Mouse (Mus musculus) neural tube, embryonic 14.5 days (tissue): Measurements from ENCODE around the gene Usp21. TPM values are rescaled to one million over a fixed set of nuclear protein-coding genes. Genes with fewer than 3 reads are reported as not detected.

Experiments used
- ATAC-seq: fragments of 200-750 bp; cut with Nextera tagmentation; 2 replicates; pipeline ENCODE4 v1.8.0; 2017; ENCODE audit warnings: low read depth, mild to moderate bottlenecking, moderate TSS enrichment, moderate library complexity
- H3K27ac ChIP-seq: fragments of 300-500 bp; sonication (generic); 2 replicates; pipeline ENCODE4 v1.5.1; 2014; ENCODE audit warnings: low read depth, mild to moderate bottlenecking, control low read depth, low read length, moderate library complexity, mixed read lengths
- H3K27me3 ChIP-seq: fragments of 300-500 bp; sonication (generic); 2 replicates; pipeline ENCODE4 v1.6.1; 2014; ENCODE audit warnings: low read length; ENCODE audit not compliant: control insufficient read depth, insufficient read depth
- H3K36me3 ChIP-seq: fragments of 300-500 bp; sonication (generic); 2 replicates; pipeline ENCODE4 v1.6.1; 2014; ENCODE audit warnings: low read length, mixed read lengths; ENCODE audit not compliant: control insufficient read depth, insufficient read depth
- H3K4me1 ChIP-seq: fragments of 300-500 bp; sonication (generic); 2 replicates; pipeline ENCODE4 v1.6.1; 2014; ENCODE audit warnings: low read length; ENCODE audit not compliant: control insufficient read depth, insufficient read depth
- H3K4me2 ChIP-seq: fragments of 300-500 bp; sonication (generic); 2 replicates; pipeline ENCODE4 v1.6.1; 2014; ENCODE audit warnings: mild to moderate bottlenecking, low read depth, low read length, control low read depth
- H3K4me3 ChIP-seq: fragments of 300-500 bp; sonication (generic); 2 replicates; pipeline ENCODE4 v1.5.1; 2014; ENCODE audit warnings: low read depth, low read length, control low read depth, mixed read lengths
- H3K9ac ChIP-seq: fragments of 300-500 bp; sonication (generic); replicated peaks from 2 replicates; pipeline ENCODE4 v1.6.1; 2014; ENCODE audit warnings: low read depth, mild to moderate bottlenecking, control low read depth, low read length, mixed read lengths
- H3K9me3 ChIP-seq: fragments of 300-500 bp; sonication (generic); 2 replicates; pipeline ENCODE4 v1.6.1; 2016; ENCODE audit warnings: low read length; ENCODE audit not compliant: control insufficient read depth
- WGBS: fragments of 180-500 bp; shearing (Covaris S2); extraction: QIAGEN DNeasy Blood & Tissue Kit; methylation state at CpG from one replicate; pipeline ENCODE4 v1.1.7; 2014; 5-methylcytosine and 5-hydroxymethylcytosine counted together
- polyA plus RNA-seq: library from polyadenylated mRNA; unstranded; fragments of >200 nt; fragmentation: Nextera tagmentation; extraction: Ambion mirVana; gene quantifications from 2 replicates; pipeline ENCODE4 v1.2.1, GENCODE M21; 2014

The Usp21 gene
- polyA plus RNA-seq, 1 experiment from 2014 or later: 76.8 TPM

DNA sequence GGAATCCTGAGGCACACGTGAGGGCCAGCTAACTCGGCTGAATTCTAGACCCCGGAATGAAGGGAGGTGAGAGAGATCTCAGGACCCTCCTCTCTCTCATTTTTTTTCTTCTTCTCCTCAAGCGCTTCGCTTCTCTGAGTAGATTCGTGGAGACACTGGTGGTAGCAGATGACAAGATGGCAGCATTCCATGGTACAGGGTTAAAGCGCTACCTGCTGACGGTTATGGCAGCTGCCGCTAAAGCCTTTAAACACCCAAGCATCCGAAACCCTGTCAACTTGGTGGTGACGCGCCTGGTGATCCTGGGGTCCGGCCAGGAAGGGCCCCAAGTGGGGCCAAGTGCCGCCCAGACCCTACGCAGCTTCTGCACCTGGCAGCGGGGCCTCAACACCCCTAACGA, 35.4 kb downstream of the Usp21 start:
- Histone ChIP-seq H3K4me1 (peaks cover 22% of the 10 kb centered on the region), H3K27me3 (no peaks in the 10 kb centered on the region), H3K9me3 (no peaks in the 10 kb centered on the region), H3K27ac (0 out of 2 replicates have a peak overlapping the region, but pooled peaks have one; percentile 40), H3K4me3 (peak overlapping the region; percentile 9; the same call in 1 of the 2 replicates), H3K36me3 (no peaks in the 10 kb centered on the region), H3K9ac (no peak overlapping the region), H3K4me2 (peak overlapping the region; percentile 38; the same call in 1 of the 2 replicates)
- ATAC-seq: no peak
- WGBS: 61% methylated on average over 17 of the region's 17 CpGs

GRCm38 (mm10) chr1:171251594-171252324, 36.0 kb downstream of the Usp21 start:
- Histone ChIP-seq H3K27me3 (no peaks in the 10 kb centered on the region), H3K27ac (peak overlapping the region; percentile 40; the same call in 1 of the 2 replicates), H3K4me2 (peak overlapping the region; percentile 38; the same call in 1 of the 2 replicates), H3K4me1 (peaks cover 22% of the 10 kb centered on the region), H3K9ac (no peak overlapping the region; the same call in 1 of the 2 replicates), H3K9me3 (no peaks in the 10 kb centered on the region), H3K36me3 (no peaks in the 10 kb centered on the region), H3K4me3 (peak overlapping the region; percentile 12; the same call in 1 of the 2 replicates)
- 0 out of 2 replicates have a peak, but pooled peaks have one; percentile 4 for ATAC-seq
- WGBS: 4% methylated on average over 13 of the region's 13 CpGs

GRCm38 (mm10) chr1:171250680-171251593, 36.9 kb downstream of the Usp21 start, which contains the start of gene Ndufs2:
TSS of gene Ndufs2 (minus strand) at chr1:171251388.
- peak; percentile 9; the same call in 1 of the 2 replicates for ATAC-seq
- WGBS: 14% methylated on average over 26 of the region's 26 CpGs

GRCm38 (mm10) chr1:171249913-171250600, 37.7 kb downstream of the Usp21 start, which contains the start of gene Adamts4:
TSS of gene Adamts4 (plus strand) at chr1:171250421.
- H3K36me3 ChIP-seq: no peaks in the 10 kb centered on the region
- no peak for ATAC-seq
- H3K4me2 ChIP-seq: peak within 1 kb of the TSS; percentile 38
- peak within 1 kb of the TSS; percentile 12; the same call in 1 of the 2 replicates for H3K4me3 ChIP-seq
- H3K9me3 ChIP-seq: no peaks in the 10 kb centered on the region
- H3K27ac ChIP-seq: peak within 1 kb of the TSS; percentile 30; the same call in 1 of the 2 replicates
- peaks cover 26% of the 10 kb centered on the region for H3K4me1 ChIP-seq
- H3K9ac ChIP-seq: peak within 1 kb of the TSS; percentile 18; the same call in 1 of the 2 replicates
- no peaks in the 10 kb centered on the region for H3K27me3 ChIP-seq
- WGBS: 18% methylated on average over 5 of the region's 5 CpGs

More at GRCm38 (mm10) chr1:171250680-171251593, 36.9 kb downstream of the Usp21 start, which contains the start of gene Ndufs2:
- Histone ChIP-seq H3K36me3 (no peaks in the 10 kb centered on the region), H3K4me1 (peaks cover 25% of the 10 kb centered on the region), H3K27ac (peak within 1 kb of the TSS; percentile 40), H3K9me3 (no peaks in the 10 kb centered on the region), H3K4me3 (peak within 1 kb of the TSS; percentile 12; the same call in 1 of the 2 replicates), H3K4me2 (peak within 1 kb of the TSS; percentile 38), H3K27me3 (no peaks in the 10 kb centered on the region), H3K9ac (peak within 1 kb of the TSS; percentile 18; the same call in 1 of the 2 replicates)

DNA sequence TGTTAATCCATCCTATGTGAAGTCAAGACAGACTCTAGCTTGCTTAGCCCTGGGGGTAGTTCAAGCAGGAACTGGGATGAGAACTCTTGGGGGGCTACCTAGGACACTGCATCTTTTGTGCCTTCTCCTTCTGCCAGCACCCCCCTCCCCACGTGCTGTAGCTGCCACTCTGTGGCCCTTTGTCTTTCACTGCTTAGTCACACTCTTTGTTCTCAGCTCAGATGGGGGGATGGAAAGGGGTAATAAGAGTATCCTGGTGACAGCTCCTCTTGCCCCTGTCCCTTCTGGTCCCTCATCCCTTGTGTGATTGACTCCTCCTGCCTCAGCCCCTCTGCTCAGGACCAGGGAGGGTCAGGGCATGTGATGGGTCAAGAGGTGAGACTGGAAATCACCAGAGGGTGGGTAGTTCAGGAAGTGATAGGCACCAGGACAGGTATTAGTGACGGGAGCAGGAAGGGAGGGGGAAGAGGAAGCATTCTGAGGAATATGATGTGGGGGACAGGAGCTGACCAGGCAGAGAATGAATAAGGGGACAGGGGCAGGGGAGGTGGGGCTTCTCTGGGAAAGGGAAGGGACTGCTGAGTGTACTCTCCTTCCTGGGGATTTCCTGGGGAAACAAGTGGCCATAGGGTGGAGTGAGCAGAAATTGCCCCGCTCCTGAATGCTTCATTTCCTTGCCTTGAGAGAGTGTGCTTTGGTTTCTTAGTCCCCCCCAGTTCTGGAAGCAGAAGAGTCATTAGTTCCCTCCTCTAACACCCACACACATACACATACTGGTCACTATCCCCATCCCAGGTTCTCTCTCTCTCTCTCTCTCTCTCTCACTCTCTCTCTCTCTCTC, 39.2 kb downstream of the Usp21 start:
- no peak overlapping the region for H3K4me3 ChIP-seq
- no peak for ATAC-seq
- no peaks in the 10 kb centered on the region for H3K9me3 ChIP-seq
- H3K4me2 ChIP-seq: peak overlapping the region; percentile 52; the same call in 1 of the 2 replicates
- no peak overlapping the region for H3K9ac ChIP-seq
- H3K36me3 ChIP-seq: peaks cover under 1% of the 10 kb centered on the region; the same call in 1 of the 2 replicates
- H3K27ac ChIP-seq: peak overlapping the region; percentile 2; the same call in 1 of the 2 replicates
- H3K4me1 ChIP-seq: peaks cover 26% of the 10 kb centered on the region
- WGBS: 44% methylated on average over 3 of the region's 3 CpGs
- no peaks in the 10 kb centered on the region for H3K27me3 ChIP-seq

DNA sequence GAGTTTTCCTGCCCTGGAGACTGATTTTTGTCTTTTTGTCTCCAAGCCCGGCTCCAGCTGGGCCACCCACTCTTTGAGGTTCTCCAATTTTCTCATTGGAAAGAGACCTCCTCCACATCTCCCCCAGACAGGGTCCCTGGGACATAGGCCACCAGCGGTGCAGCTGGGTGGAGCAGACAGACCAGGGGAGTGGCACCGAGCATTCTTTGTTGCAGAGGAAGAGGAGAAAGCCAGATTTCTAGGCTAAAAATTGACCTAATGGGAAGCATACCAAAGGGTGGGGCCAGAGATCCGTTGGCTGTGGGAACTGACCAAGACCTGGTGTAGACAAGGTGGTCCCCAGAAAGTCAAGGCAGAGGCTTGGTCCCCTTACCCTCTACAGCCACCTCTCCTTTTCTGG, 39.9 kb downstream of the Usp21 start:
- Histone ChIP-seq H3K27me3 (no peaks in the 10 kb centered on the region), H3K9ac (no peak overlapping the region), H3K9me3 (no peaks in the 10 kb centered on the region), H3K36me3 (peaks cover 7% of the 10 kb centered on the region; the same call in 1 of the 2 replicates), H3K27ac (peak overlapping the region; percentile 24), H3K4me2 (peak overlapping the region; percentile 52; the same call in 1 of the 2 replicates), H3K4me1 (peaks cover 26% of the 10 kb centered on the region), H3K4me3 (no peak overlapping the region)
- 30% methylated on average over 4 of the region's 4 CpGs for WGBS
- ATAC-seq: no peak

- 14% methylated on average over 13 of the region's 13 CpGs for WGBS
- Histone ChIP-seq H3K27ac (peak overlapping the region; percentile 24), H3K9ac (no peak overlapping the region), H3K9me3 (no peaks in the 10 kb centered on the region), H3K4me2 (peak overlapping the region; percentile 52), H3K4me3 (peak overlapping the region; percentile 53), H3K27me3 (no peaks in the 10 kb centered on the region), H3K36me3 (peaks cover 12% of the 10 kb centered on the region; the same call in 1 of the 2 replicates), H3K4me1 (peaks cover 26% of the 10 kb centered on the region)
- ATAC-seq: peak; percentile 7
Measured at GRCm38 (mm10) chr1:171247453-171247841, 40.3 kb downstream of the Usp21 start.
